Mouse (Mus musculus) heart, postnatal 0 days (tissue): Measurements from ENCODE around the gene St8sia1. TPM values are rescaled to one million over a fixed set of nuclear protein-coding genes. Genes with fewer than 3 reads are reported as not detected.

Experiments
- ATAC-seq: fragments of 200-750 bp; cut with Nextera tagmentation; 2 replicates; pipeline ENCODE4 v1.8.0; 2017; ENCODE audit warnings: low read depth, moderate number of reproducible peaks, moderate library complexity; ENCODE audit not compliant: insufficient read depth
- DNase-seq: peaks from one replicate; pipeline ENCODE4 v3.0.0-alpha.2; 2016; ENCODE audit warnings: low spot score
- H3K27ac ChIP-seq: fragments of 300-500 bp; sonication (generic); 2 replicates; pipeline ENCODE4 v1.5.1; 2014; ENCODE audit warnings: low read depth, mild to moderate bottlenecking
- H3K27me3 ChIP-seq: fragments of 300-500 bp; sonication (generic); 2 replicates; pipeline ENCODE4 v1.6.1; 2014; ENCODE audit warnings: low read length, mixed read lengths; ENCODE audit not compliant: control insufficient read depth, insufficient read depth
- H3K36me3 ChIP-seq: fragments of 300-500 bp; sonication (generic); replicated peaks from 2 replicates; pipeline ENCODE4 v1.6.1; 2014; ENCODE audit warnings: low read length, mixed read lengths; ENCODE audit not compliant: control insufficient read depth, insufficient read depth
- H3K4me1 ChIP-seq: fragments of 300-500 bp; sonication (generic); 2 replicates; pipeline ENCODE4 v1.6.1; 2014; ENCODE audit warnings: antibody characterized with exemption; ENCODE audit not compliant: control insufficient read depth, insufficient read depth
- H3K4me2 ChIP-seq: fragments of 300-500 bp; sonication (generic); 2 replicates; pipeline ENCODE4 v1.6.1; 2014; ENCODE audit warnings: low read depth, mild to moderate bottlenecking, low read length, moderate library complexity
- H3K4me3 ChIP-seq: fragments of 300-500 bp; sonication (generic); 2 replicates; pipeline ENCODE4 v1.5.1; 2014; ENCODE audit warnings: low read depth, low read length
- H3K9ac ChIP-seq: fragments of 300-500 bp; sonication (generic); replicated peaks from 2 replicates; pipeline ENCODE4 v1.6.1; 2014; ENCODE audit warnings: low read depth, low read length, mixed read lengths
- H3K9me3 ChIP-seq: fragments of 300-500 bp; sonication (generic); replicated peaks from 2 replicates; pipeline ENCODE4 v1.6.1; 2016; ENCODE audit warnings: low read length; ENCODE audit not compliant: control insufficient read depth
- CTCF ChIP-seq: IDR thresholded peaks from 2 replicates; pipeline ENCODE4 v1.5.1; 2016; ENCODE audit warnings: antibody characterized with exemption, control low read depth, low read depth
- EP300 ChIP-seq: IDR thresholded peaks from 2 replicates; pipeline ENCODE4 v1.6.1; 2016; ENCODE audit warnings: antibody characterized with exemption, low read depth
- WGBS: fragments of 180-500 bp; shearing (Covaris S2); extraction: QIAGEN DNeasy Blood & Tissue Kit; methylation state at CpG from one replicate; pipeline ENCODE4 v1.1.7; 2014; 5-methylcytosine and 5-hydroxymethylcytosine counted together
- polyA plus RNA-seq: library from polyadenylated mRNA; unstranded; fragments of >200 nt; fragmentation: Nextera tagmentation; extraction: Ambion mirVana; gene quantifications from 2 replicates; pipeline ENCODE4 v1.2.1, GENCODE M21; 2015
- total RNA-seq: library from RNA; depleted of rRNA; stranded (reverse); fragments of >200 nt; gene quantifications from 2 replicates; pipeline ENCODE4 v1.2.3, GENCODE M21; 2014; ENCODE audit warnings: low replicate concordance

Gene St8sia1
- total and polyA plus RNA-seq, 2 experiments from 2014 or later = 0.04 to 0.30 TPM

GRCm38 (mm10) chr6:142893716-142894115 lies 70.5 kb downstream of the St8sia1 start:
- Histone ChIP-seq H3K4me1 (no peaks in the 10 kb centered on the region), H3K27me3 (no peaks in the 10 kb centered on the region), H3K9ac (no peak overlapping the region), H3K4me2 (no peak overlapping the region), H3K36me3 (no peaks in the 10 kb centered on the region), H3K4me3 (no peak overlapping the region), H3K9me3 (no peaks in the 10 kb centered on the region), H3K27ac (no peak overlapping the region)
- DNase-seq (no peak), ATAC-seq (no peak)
- WGBS = 88% methylated on average over 4 of the region's 4 CpGs
- TF ChIP-seq EP300 = no peak
- TF ChIP-seq CTCF = no peak

- Histone ChIP-seq H3K9me3 (no peaks in the 10 kb centered on the region), H3K27me3 (no peaks in the 10 kb centered on the region), H3K4me1 (no peaks in the 10 kb centered on the region), H3K27ac (no peak overlapping the region), H3K4me3 (no peak overlapping the region), H3K9ac (no peak overlapping the region), H3K36me3 (no peaks in the 10 kb centered on the region), H3K4me2 (no peak overlapping the region)
- ATAC-seq (no peak), DNase-seq (no peak)
- TF ChIP-seq EP300 = no peak
- TF ChIP-seq CTCF = no peak
- 75% methylated on average over 6 of the region's 6 CpGs for WGBS
These were observed 73.9 kb downstream of the St8sia1 start for GRCm38 (mm10) chr6:142890321-142890720.

GRCm38 (mm10) chr6:142888970-142889740 lies 75.1 kb downstream of the St8sia1 start:
- WGBS = 85% methylated on average over 9 of the region's 9 CpGs
- H3K9me3 ChIP-seq = no peaks in the 10 kb centered on the region
- no peak overlapping the region for H3K4me2 ChIP-seq
- no peak overlapping the region for H3K27ac ChIP-seq
- ATAC-seq (no peak), DNase-seq (no peak)
- H3K4me3 ChIP-seq = no peak overlapping the region
- H3K27me3 ChIP-seq = no peaks in the 10 kb centered on the region
- no peak overlapping the region for H3K9ac ChIP-seq
- H3K4me1 ChIP-seq = no peaks in the 10 kb centered on the region
- TF ChIP-seq EP300 = no peak
- no peak for TF ChIP-seq CTCF
- H3K36me3 ChIP-seq = no peaks in the 10 kb centered on the region

- Histone ChIP-seq H3K36me3 (no peaks in the 10 kb centered on the region), H3K4me2 (no peak overlapping the region), H3K4me1 (no peaks in the 10 kb centered on the region), H3K9ac (no peak overlapping the region), H3K27ac (no peak overlapping the region), H3K4me3 (no peak overlapping the region), H3K9me3 (no peaks in the 10 kb centered on the region), H3K27me3 (no peaks in the 10 kb centered on the region)
- TF ChIP-seq EP300 (no peak), CTCF (no peak)
- no peak for ATAC-seq
- no peak for DNase-seq
- WGBS = 84% methylated on average over 6 of the region's 6 CpGs
These were observed 75.9 kb downstream of the St8sia1 start for GRCm38 (mm10) chr6:142888346-142888745.

GRCm38 (mm10) chr6:142887375-142887774 lies 76.9 kb downstream of the St8sia1 start:
- H3K4me3 ChIP-seq = no peak overlapping the region
- ATAC-seq (no peak), DNase-seq (no peak)
- no peaks in the 10 kb centered on the region for H3K9me3 ChIP-seq
- H3K27ac ChIP-seq = no peak overlapping the region
- H3K27me3 ChIP-seq = no peaks in the 10 kb centered on the region
- H3K4me2 ChIP-seq = no peak overlapping the region
- no peak overlapping the region for H3K9ac ChIP-seq
- no peaks in the 10 kb centered on the region for H3K36me3 ChIP-seq
- no peak for TF ChIP-seq EP300
- no peak for TF ChIP-seq CTCF
- WGBS = 61% methylated on average over 1 of the region's 1 CpGs
- no peaks in the 10 kb centered on the region for H3K4me1 ChIP-seq
